Mouse (Mus musculus) left cerebral cortex, postnatal 14 days (tissue): ENCODE measurements at regions not wholly inside any gene's neighbourhood (a gene's known extent, or its start where the extent isn't known, plus 50 kb on each side); places are given as distances from the start of the nearest gene placed in this dataset.
A peak's percentile ranks its signal among the peaks of the same experiment; 100 is the strongest.

Experiments used
- DNase-seq, 2 experiments: peaks; one replicate each; pipeline ENCODE4 v3.0.0; 2021 to 2022; ENCODE audit warnings: low spot score in 2 of 2, mixed read lengths in 1 of 2
- intact Hi-C: fragments of 180-260 bp; cut with DNase I; formaldehyde crosslinking; loops from one replicate; pipeline ENCODE4 v1.15.1; 2025

DNA sequence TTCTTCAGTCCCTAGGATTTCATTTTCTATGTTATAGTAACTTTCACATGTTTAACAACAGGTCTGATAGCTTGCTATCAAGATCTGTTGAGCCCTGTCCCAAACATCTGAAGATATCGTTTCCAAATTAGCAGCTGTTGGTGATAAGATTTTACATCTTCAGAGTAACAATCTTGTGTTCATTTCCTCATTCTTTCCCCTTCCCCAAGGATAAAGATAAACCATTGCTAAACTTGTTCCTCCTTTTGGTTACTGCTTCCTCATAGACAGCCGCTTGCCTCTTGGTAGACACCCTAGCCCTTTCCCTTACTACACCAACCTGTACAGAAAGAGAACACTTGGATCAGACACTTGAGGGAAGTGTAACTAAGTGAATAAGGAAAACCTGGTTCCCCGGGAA is 58.6 kb downstream of the Kcnrg start:
- DNase-seq = no peak
- intact Hi-C loops = no loop called here

DNA sequence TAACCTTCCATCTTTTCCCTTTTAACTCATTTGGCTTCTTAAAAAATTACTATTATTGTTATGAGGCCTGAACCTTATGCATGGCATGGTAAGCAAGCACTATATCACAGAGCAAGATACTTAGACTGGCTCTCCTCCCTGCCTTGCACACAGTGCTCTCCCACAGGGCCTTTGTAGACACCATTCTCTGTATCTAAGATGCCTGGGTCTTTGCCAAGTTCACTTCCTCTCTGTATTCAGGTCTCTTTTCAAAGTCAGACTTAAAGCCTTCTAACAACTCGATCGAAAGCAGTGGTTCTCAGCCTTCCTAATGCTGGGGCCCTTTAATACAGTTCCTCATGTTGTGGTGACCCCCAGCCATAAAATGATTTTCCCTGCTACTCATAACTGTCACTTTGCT is 65.9 kb downstream of the Kcnrg start:
- intact Hi-C loops = no loop called here
- DNase-seq = no peak

DNA sequence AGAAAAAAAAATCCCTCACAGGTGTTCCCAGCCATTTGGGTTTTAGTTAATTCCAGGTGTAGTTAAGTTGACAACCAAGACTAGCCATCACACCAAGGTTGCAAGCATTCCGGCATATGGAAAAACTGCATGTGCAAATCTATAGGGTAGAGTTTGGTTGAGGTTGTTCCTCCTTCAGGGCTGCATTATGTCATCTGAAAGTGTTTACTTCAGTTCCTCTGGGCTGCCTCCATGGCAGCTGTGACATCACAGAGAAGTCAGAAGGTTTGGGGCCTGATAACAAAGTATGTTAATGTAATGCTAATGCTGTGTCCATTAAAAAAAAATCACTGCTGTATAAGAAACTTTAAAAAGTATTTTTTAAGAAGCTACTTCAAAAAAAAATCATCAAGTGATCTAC is 70.8 kb downstream of the Kcnrg start:
- DNase-seq = no peak
- intact Hi-C loops = no loop called here

DNA sequence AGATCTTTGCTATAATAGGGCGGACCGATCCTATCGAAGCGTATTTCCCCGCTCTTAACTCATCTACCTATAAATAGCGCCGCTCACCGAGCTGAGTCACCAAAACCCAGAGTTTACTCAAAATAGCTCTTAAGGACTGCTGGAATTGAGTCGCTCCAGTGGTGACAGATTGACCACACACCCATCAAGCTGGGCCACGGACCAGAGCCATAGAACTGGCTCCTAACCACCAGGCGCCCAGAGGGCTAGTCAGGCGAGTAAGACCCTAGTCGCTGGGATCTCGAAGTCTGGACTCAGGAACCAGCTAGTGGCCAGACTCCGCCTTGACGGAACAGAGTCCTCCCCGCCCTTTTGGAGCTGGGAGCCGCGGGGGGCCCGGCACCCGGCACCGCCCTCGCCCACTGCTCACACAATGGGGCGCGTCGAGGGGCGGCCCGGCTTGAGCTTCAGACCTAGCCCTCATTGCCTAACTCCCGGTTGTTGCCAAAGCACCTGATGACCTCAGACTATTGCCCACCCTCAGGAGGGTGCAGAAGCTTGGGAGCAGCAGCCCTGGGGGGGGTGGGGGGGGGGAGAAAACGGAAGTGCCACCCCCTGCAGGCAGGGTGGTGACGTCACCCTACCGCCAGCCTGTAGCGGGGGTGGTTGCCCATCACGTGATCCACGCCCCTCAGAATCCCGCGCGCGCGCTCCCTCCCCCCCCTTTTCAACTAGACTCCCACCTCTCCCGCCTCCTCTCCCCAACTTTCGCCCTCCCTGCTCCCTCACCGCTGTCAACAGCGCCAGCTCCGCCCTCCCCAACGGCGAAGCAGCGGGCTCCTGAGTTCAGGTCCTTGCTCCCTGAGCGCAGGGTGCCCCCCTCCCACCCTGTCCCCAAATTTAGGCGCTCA is 73.8 kb downstream of the Kcnrg start:
- intact Hi-C loops = loop anchor here (2.0 kb wide), 1 partner anchor 32 kb away; no protein-coding TSS in a partner anchor
- peak; percentile 88 to 89 for DNase-seq

DNA sequence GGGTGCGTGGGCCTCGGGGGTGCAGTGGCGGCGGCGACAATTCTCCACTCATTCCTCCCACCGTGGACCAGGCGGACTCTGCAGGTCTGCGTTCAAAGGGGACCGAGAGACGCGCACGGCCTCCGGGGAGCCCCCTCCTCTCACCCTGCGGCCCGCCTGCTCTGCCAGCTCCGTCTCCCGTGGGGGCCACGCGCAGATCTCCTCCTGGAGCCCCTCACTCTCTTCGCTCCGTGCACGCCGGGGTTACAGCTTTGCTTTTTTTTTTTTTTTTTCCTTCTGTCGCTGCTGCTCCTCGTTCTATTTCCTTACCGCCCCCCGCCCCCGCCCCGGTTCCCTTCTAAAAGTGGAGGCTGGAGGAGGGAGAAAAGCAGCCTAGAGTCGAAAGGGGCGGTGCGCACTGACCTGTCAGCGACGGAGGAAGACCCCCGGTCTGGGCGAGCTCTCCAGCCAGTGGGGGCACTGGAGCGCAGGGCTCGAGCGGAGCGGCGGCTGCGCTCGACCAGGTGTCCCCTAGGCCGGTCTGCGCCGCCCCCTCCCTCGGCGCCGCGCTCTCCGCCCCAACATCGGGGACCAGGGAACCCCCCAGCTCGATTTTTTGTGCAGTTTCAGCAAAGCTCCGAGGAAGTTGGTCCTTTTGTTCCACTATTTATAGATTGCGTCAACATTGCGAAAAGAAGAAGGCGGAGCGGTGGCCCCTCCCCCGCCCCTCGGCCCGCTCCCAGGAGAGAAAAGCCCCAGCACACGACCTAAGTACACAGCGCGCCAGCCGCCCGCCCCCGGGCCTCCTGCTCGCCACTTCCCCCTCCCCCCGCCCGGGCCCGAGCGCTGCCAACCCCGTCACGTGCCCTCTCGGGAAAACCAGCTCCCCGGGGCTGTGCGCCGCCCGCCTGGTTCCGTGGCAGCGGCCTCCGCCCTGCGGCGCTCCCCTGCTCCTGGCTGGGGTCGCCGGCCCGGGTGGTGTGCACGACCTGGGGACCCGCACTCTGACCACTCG is 74.7 kb downstream of the Kcnrg start:
- DNase-seq = peak; percentile 86 to 88
- intact Hi-C loops = loop anchor here (1.0 to 2.0 kb wide), 2 partner anchors 33 to 360 kb away; no protein-coding TSS in a partner anchor

DNA sequence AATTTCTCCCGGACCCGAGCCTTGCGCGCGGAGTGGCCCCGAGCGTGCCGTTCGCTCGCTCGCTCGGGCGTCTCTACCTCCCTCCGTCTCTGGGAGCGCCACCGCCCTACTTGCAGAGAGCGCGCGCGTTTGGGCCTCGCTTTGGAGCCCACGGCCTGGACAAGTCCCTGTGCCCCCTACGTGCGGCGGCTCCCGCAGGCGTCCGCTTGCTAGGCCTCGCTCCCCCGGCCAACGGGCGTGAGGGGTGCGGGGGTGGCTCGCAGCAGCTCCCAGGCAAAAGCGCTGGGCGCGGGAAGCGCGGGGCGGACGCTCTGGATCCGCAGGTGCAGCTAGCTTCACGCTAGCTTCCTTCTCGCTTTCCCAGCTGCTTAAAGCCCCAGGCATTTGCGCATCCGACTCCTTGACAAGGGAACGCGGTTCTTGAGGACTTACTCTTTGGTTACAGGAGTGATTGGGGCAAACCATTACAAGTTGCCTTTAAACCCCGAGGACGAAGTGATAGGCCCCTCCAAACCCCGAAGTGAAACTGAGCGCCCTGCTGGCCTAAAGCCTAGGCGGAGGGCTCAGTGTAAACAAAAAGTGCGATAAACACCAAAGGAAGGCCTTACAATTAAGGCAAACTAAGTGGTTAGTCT is 75.6 kb downstream of the Kcnrg start:
- DNase-seq = peak; percentile 54 to 69
- intact Hi-C loops = loop anchor here (1.0 kb wide), 1 partner anchor 359 kb away; no protein-coding TSS in a partner anchor

DNA sequence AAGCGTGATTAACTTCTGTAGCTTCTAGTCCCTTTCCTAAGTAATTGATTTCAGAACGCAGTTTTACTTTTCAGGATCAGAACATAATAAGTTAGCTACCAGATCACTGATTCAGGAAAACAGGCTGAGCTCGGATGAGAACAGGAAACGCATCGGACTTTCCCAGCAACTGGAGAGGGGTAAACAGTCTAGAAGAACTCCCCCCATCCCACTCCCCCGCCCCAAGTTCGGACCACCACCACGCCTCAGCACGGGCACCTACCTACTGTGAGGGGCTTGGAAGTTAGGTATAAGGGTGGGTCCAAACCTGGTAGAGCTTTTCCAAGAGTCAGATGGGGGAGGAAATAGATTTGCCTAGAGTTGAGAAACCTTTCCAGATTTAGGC is 76.1 kb downstream of the Kcnrg start:
- intact Hi-C loops = no loop called here
- no peak for DNase-seq

DNA sequence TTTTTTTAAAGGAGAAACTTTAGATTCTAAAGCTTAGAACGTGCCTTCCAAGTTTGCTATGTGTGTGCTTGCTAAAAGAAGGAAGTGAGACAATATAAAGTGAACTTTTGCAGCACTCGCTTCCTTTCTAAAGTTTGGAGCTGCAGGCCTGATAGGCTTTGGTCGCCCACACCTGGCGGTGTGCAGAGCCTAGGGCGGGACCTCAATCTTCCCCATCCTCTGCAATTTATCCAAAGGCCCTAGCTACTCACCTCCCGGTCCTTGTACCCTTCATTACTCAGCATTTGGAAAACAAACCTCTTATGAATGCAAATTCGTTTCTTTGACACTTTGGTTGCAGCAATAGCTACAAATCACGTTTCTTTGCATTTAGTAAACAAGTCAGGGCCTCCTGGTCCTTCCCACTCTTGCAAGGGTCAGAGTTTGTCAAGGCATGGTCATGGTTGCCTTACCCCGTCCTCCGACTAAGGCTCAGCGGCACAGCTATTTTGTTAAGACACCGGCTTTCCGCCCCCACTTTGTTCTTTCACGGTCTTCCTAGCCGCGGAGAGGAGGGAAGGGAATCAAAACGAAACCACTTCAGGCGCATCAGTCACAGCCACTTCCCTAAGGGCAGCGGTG is 76.6 kb downstream of the Kcnrg start:
- peak; percentile 35 to 42 for DNase-seq
- intact Hi-C loops = no loop called here

DNA sequence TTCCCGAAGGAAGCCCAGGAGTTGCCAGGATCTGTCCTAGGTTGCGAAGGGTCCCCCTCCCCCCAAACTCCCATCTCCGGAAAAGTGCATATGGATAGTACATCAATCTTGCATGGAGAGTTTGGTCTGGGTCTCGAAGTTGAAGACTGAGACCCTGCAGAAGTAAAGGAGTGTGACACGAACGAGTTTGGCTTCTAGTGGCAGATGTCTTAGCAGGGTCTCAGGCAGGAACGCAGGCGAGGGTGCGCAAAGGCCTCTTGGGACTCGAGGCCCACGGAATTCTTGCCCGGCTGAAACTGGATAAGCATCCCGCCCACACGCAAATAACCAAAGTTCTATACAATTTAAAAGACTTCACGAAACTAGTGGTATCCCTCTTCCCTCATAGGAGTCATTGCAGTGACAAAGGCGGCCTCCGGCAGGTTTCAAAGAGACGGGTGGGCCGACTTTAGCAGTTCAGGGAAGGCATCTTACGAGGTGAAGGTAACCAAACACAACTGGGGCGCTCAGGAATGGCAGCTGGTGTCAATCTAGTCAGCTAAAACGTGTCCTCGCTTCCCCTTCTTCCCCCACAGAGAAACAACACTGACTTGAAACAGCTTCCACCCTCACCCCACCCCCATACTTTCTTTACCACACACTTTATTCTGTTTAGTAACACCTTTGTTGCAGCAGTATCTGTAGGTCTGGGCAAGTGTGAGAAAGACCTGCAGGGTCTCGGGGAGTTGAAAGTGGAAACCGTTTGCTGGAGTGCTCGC is 77.4 kb downstream of the Kcnrg start:
- no peak for DNase-seq
- intact Hi-C loops = no loop called here

DNA sequence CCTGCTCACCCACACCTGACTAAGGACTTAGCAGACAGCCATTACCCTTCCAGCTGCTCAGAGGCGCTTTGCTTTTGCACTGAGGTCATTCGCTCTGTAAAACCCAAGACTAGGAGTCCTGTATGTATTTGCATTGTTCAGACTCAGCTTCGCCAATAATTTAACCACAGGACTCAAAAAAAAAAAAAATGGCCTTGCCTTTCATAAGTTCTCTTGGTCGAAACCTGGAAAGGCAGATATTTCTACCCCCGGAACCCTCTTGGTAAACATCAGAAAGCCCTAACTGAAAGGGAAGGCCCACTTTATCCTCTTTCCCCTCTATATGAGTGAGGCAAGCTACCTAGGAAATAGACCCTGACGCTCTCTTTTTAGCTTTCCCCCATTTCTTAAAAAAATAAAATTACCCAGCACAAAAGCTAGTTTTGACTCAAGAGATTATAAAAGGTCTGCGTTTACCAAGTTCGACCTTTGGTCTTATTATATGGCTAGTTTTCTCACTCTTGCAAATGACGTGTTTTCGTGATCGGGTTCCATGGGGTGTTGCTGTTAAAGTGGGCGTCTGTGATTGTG is 78.1 kb downstream of the Kcnrg start:
- no peak for DNase-seq
- intact Hi-C loops = no loop called here

DNA sequence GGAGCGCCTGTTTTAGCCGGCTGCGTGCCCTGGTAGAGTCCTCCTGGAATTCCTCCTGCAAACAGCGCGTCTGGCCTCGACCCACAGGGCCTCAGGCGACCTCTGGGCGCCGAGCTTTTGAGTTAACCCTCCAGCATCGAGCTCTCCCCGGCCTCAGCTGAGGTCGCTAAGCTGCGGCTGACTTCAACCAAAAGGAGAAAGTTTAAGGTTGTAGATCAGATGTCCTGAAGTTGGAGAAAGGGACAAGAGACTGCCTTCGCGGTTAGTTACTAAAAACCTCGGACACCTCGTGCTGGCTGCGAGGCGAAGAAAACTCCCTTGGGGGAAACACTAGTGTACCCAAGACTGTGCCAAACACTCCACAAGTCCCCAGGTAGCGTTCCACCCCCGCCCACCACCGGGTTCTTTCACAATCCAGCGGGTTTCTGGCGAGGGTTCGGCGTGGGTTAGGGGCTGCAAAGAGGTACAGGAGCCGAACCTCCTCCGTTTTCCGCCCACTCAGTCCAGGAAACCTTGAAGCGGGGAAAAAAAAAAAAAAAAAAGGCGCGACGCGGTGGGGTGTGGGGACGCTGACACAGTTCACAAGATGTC is 78.9 kb downstream of the Kcnrg start:
- DNase-seq = no peak
- intact Hi-C loops = no loop called here

DNA sequence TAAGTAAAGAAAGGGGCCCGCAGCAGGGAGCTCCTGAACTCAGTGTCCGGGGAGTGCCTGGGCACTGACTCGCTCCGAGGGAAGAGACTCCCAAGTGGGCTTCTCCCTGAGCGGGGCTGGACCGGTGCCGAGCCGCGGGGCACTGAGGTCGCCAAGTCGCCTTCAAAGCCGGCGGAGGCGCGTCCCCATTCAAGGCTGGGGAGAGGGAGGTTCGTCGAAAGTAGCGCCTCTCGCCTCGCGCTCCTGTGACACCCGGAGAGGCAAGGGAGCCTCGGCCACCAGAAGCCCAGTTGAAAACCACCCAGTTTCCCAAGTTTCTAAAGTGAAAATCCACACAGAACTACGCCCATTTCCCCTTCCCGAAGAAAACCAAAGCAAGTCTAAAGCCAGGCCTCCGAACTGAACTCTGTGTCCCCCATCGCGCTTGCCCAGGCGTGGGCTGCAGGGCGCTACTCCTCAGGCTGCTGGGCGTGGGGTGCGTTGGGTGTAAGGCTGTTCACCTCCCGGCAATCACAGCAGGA is 79.6 kb downstream of the Kcnrg start:
- DNase-seq = no peak

DNA sequence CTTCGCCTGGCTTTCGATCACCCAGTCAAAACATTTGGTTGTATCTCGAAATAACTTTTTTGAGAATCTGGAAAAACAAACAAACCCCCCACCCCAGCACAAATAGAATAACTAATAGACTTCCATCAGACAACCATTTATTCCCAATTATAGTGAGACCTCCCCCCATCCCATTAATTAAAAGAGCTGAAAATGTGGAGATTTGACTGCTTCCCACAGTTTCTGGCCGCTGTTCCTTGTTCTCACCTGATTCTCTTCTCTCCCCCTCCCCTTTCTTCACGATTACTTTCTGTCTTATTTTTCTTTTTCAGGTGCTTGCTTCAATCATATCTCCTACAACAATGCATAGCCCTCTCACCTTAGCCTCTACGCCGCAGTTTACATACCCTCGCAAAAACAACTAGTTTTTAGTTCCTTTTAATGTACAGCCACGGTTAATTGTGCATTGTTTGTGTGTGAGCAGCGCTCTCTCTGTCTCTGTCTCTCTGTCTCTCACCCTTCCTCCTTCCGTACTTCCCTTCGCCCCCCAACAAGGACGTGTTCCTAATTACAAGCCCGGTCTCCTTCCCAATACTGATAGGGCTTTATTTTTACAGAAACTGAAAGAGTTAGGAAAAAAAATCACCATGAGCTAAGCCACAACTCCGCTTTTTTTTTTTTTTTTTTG is 80.2 kb downstream of the Kcnrg start:
- intact Hi-C loops = no loop called here
- DNase-seq = no peak

More for the DNA sequence above, 79.6 kb downstream of the Kcnrg start:
- intact Hi-C loops = no loop called here

DNA sequence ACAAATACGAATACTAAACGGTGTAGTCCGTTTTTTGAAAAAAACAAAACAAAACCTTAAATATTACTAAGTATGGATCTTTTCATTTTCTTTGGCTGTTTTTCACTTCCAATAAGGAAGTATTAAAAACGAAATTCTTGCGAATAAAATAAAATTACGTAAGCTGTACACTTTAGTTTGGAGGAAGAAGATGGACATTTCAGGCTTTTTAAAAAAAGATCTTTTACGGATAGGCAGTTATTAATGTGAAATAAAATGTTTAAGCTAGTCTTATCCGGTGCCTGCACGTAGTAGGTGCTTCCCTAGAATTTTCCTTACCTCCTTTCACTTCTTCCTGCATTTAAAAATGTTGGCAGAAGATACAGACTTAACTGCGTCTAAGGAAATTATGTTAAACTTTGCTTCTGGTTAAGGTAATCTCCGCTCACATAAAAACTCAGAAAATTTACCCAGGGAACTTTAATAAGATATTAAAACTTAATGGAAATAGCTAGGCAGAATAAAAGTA is 80.8 kb downstream of the Kcnrg start:
- intact Hi-C loops = no loop called here

DNA sequence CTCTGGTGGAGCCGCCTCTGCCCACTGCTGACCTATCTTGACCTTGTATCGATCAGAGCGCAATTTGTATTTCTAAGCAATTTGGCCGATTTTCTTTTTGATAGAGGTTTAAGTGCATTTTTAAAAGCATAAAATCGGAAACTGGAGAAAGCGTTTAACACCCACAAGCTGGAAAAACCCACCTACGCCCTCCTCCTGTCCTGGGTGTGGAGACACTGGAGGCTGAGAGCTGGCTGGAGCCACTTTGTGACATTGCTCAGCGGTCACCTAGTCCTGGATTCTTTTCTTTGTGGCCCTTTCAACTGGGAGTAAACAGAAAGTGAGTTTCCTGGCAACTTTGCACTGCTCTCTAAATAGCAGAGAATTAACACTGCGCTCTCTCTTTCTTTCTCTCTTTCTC is 81.4 kb downstream of the Kcnrg start:
- intact Hi-C loops = no loop called here
- DNase-seq = no peak

More for the DNA sequence above, 80.8 kb downstream of the Kcnrg start:
- DNase-seq = no peak

DNA sequence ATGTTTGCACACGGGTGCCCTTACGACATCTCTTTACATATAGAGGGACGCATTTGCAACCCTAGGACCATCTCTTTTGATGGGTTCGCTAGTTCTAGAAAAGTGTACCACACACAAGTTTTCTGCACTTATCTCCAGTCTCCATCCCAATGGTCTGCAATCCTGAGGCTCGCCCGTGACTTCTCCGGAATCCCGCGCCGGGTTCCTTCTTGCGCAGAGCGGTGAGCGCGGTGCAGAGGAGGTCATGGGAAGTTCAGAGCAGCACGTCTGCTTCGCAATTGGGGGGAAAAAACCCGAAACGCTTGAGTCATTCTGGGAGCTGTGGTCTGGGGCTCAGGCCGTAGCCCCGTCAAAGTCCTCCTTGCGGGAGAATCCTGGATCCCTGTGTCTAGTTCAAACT is 82.0 kb downstream of the Kcnrg start:
- intact Hi-C loops = no loop called here
- DNase-seq = no peak

DNA sequence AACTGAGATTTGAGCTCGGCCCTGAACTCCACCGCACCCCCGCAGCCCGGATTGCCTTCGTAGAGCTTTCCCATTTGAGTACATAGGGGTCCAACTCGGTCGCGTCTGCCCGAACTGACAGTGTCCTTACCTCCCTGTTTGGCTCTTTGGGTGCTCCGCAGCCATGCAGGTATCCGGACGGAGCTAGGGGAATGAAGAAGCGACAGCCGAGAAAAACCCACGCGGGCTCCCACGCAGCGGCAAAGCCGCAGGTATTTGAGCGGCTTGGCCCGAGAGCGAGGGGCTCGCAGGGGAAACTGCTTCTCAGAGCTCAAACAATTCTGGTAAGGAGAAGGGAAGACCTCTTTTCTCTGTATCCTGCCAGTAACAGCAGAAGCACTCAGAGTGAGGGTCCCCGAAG is 82.5 kb downstream of the Kcnrg start:
- no peak for DNase-seq
- intact Hi-C loops = no loop called here
